Mouse (Mus musculus): ENCODE data around the gene Flcn. TPM values are rescaled to one million over a fixed set of nuclear protein-coding genes. Genes with fewer than 3 reads are reported as not detected.
A peak's percentile ranks its signal among the peaks of the same experiment; 100 is the strongest.

Flcn gene
- total RNA-seq, 1 experiment from 2014 or later: 50.9 TPM

DNA sequence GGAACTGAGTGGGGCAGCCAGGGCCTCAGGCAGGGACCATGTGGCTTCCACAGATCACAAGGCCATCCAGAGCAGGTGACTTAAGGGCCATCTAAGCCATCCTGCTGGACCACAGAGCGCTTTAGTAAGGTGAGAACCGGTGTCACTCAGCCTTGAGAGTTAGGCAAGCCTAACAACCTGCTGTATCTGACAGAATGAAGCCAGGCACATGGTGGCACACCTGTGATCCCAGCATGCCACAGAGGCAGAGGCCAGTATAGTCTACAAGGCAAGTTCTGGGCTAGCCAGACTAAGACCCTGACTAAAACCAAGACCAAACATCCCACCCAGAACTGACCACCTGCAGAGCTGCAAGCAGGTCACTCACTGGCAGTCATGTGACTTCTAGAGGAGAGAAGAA lies 4.2 kb downstream of the Flcn start:
- DNase-seq: no peak

DNA sequence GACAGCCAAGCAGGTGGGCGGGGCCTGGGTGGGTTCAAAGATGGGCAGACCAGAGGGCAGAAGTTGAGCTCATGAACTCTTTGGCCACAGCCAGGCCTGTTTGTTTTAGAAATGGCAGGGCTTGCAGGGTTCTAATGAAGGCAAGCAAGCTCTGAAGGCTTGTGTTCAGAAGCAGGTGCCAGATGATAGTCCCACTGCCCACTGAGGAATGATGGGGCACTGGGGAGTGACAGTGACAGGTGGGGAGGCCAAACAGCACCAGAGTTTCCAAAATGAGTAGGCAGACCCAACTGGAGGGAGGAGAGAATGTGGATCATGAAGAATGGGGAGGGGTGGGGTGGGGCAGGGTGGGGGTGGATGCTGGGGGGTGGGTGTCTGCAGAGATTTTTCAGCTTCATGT lies 4.6 kb downstream of the Flcn start:
- DNase-seq: no peak

DNA sequence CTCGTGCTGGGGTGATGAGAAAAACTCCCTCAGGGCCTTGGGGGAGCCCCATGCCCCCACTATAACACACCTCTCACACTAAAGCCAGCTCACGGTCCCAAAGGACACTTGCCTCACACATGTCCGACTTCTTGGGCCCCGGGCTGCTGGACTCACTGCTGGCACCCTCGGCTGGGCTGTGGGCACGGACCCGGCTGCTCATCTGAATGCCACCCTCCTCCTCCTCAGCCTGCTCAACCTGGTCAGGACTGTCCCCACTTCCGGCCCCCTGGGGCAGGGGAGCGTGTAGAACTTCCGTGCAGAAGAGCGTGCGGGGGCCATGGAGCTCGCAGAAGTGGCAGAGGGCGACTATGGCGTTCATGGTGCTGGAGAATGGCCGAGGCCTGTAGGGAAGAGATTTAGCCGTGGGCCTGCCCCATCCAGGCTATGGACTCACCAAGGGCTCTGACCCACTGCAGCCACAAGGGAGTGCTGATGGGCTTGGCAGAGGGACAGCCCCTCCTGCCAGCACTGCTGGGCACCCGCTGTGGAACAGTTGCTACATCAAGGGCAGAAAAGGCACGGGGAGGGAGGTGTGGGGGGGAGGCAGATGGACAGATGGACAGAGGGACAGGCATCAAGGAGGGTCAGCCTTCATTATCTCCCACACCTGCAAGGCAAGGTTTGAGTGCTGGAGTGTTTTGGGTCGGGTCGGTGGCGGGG lies 5.3 kb downstream of the Flcn start:
- peak; percentile 36 for DNase-seq

DNA sequence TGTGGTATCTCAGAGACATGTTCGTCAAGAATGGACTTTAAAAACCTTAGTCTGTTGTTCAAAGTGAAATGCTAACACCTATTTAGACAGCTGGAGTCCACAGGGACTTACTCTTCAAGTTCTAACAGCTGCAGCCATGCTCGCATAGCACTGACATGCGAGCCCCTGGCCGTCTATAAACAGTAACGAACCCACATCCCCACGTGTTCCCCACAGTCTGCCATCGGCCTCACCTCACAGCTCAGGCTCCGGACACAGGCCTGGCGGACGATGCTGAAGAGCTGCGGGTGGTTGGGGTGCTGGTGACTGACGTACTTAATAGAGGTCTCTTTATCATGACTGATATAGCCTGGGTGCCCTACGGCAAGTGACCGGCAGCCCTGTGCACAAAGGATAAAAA lies 6.3 kb downstream of the Flcn start:
- no peak for DNase-seq

- DNase-seq: no peak
These were observed 7.9 kb downstream of the Flcn start for GRCm38 (mm10) chr11:59801881-59802280.

GRCm38 (mm10) chr11:59800412-59800811 lies 9.4 kb downstream of the Flcn start:
- DNase-seq: no peak

DNA sequence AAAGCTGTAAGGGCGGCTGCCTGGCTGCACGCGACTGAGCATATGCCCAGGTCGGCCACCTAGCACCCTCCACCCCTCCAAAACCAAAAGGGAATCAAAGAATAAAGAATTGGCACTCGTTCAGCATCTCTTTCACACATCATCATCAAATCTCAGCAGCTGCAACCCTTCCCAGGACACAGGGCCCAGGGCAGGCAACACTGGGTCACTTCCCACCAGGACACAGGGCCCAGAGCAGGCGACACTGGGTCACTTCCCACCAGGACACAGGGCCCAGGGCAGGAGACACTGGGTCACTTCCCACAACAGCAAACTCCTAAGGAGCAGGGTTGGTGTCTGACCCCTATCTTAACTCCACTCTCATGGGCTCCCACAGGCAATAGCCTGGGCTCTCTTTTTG lies 16.4 kb downstream of the Flcn start:
- DNase-seq: no peak

DNA sequence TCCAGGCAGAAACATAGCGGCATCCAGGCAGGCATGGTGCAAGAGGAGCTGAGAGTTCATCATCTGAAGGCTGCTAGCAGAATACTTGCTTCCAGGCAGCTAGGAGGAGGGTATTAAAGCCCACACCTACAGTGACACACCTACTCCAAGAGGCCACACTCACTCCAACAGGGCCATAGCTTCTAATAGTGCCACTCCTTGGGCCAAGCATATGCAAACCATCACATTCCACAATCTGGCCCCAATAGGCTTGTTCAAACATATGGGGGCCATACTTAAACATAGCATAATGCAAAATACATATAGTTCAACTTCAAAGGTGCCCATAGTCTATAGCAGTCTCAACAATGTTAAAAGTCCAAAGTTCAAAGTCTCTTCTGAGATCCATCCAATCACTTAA lies 20.5 kb downstream of the Flcn start:
- no peak for DNase-seq

GRCm38 (mm10) chr11:59787199-59787781 lies 22.5 kb downstream of the Flcn start, which contains the start of gene Pld6:
Gene Pld6 (minus strand): TSS chr11:59787645.
- peak; percentile 76 for DNase-seq

- DNase-seq: no peak
These were observed 23.2 kb downstream of the Flcn start for GRCm38 (mm10) chr11:59786444-59787198.

DNA sequence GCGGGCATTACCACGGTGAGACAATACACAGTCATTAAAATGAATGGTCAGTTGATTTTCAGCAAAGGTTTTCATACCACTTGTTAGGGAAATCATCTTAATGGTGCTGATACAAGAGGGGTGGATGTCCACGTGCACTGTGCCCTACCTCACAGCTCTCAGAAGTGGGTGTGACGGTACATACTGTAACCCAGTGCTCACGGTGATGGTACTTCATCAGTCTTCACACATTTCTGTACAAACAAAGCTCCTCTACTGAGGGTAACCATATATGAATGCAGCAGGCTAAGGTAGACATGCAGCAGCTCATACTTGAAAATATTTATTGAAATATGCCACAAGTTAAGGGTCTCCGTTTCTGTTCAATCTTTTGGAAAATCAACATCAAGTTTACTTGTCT lies 26.2 kb downstream of the Flcn start:
- DNase-seq: no peak

- DNase-seq: no peak
These were observed 27.7 kb downstream of the Flcn start for GRCm38 (mm10) chr11:59782091-59782590.

GRCm38 (mm10) chr11:59780241-59780640 lies 29.6 kb downstream of the Flcn start:
- no peak for DNase-seq

GRCm38 (mm10) chr11:59779406-59779805 lies 30.4 kb downstream of the Flcn start:
- no peak for DNase-seq

DNA sequence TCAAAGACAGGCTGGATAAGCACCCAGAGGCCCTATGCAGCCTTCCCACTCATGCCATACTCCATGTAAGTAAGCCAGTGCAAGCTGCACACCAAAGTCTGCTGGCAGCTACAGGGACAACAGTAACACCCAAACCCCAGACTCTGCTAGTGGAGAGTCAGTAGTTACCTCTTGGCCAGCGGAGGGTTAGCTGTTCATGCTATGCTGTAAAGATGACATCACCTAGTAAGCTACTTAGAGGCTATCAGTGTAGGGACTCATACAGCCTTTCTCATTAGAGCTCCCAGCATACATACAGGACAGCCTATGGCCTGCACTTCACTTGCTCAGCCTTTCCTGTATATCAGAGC lies 31.0 kb downstream of the Flcn start:
- no peak for DNase-seq

DNA sequence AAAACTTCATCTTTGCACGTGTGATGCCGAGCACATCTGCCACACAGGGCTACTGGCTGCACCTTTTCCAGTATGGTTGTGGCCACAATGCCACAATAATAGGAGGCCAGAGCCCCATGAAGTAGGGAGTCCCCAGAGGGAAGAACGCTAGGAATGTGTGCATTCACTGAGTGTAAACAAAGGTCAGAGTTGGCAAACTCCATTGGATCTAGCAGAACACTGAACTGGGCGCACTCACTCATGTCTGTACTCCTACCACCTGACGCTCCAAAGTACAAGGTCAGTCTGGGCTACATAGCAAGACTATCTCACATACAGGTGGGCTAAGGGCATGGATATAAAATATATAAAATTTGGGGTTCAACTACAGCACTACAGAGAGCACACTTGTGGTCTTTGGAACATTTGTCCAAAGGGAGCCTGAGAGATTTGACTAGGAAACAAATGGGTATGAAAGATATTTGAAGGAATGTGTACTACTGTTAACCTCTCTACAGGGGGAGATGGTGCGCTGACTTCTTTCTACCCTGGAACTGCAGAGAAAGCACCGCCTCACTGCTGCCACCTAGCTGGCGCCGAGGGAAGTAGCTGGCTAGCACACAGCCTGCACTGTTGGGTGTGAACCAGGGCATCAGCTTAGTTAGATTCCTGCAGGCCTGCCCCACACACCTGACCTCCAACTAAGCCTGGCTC lies 31.5 kb downstream of the Flcn start:
- peak; percentile 79 for DNase-seq

- no peak for DNase-seq
These were observed 32.6 kb downstream of the Flcn start for GRCm38 (mm10) chr11:59777259-59777658.

- no peak for DNase-seq
These were observed 34.2 kb downstream of the Flcn start for GRCm38 (mm10) chr11:59775435-59776148.

DNA sequence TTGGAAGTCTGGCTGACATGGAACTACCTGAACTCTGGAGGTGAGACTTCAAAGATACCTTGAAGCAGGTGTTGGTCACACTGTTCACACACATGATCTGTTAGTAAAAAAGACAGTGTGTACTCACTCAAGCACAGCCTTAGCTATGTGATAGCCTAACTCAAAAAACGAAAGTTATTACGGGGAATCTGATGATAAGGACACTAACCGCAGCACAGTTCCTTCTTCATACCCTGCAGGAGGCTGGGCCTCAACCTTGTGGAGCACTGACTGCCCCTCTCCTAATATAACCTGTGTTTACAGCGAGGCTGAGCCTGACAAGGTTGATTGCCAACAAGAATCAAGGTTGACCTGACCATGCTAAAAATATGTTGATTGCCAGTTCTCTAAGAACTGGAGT lies 35.3 kb downstream of the Flcn start:
- DNase-seq: no peak

DNA sequence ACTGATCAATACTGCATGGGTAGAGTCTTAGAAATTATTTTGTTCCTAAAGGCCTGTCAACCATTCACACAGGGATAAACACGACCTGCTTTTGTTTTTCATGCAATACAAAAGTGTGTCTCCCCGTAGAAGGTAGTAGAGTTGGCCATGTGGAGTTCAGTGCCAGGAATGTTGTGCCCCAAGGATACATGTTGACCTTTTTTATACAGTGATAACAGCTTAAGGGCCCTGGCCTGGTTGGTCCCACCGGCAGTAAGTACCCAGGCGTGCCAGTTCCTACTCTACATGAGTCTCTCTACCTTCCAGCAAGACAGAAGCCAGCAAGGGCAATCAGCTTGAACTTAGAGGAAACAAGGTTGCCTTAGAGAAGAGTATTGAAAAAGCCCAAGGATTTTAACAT lies 36.9 kb downstream of the Flcn start:
- no peak for DNase-seq

DNA sequence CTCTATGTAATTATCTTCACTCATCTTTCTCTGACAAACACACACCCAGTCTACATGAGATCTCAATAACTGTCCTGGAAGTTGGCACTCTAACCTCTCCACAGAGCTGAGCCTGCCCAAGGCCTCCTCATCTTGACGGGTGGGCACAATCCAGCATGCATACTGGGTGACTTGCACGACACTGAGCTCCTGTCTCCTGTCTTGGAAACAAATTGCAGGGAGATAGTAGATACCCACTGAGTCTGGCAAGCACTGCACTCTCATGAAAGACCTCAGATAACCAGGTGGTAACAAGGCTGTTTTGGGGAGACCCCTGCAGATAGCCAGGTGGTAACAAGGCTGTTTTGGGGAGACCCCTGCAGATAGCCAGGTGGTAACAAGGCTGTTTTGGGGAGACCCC lies 37.5 kb downstream of the Flcn start:
- DNase-seq: no peak

GRCm38 (mm10) chr11:59770753-59771152 lies 39.1 kb downstream of the Flcn start:
- DNase-seq: no peak
